Mouse (Mus musculus): ENCODE measurements at regions not wholly inside any gene's neighbourhood (a gene's known extent, or its start where the extent isn't known, plus 50 kb on each side); places are given as distances from the start of the nearest gene placed in this dataset.
A peak's percentile ranks its signal among the peaks of the same experiment; 100 is the strongest.

DNA sequence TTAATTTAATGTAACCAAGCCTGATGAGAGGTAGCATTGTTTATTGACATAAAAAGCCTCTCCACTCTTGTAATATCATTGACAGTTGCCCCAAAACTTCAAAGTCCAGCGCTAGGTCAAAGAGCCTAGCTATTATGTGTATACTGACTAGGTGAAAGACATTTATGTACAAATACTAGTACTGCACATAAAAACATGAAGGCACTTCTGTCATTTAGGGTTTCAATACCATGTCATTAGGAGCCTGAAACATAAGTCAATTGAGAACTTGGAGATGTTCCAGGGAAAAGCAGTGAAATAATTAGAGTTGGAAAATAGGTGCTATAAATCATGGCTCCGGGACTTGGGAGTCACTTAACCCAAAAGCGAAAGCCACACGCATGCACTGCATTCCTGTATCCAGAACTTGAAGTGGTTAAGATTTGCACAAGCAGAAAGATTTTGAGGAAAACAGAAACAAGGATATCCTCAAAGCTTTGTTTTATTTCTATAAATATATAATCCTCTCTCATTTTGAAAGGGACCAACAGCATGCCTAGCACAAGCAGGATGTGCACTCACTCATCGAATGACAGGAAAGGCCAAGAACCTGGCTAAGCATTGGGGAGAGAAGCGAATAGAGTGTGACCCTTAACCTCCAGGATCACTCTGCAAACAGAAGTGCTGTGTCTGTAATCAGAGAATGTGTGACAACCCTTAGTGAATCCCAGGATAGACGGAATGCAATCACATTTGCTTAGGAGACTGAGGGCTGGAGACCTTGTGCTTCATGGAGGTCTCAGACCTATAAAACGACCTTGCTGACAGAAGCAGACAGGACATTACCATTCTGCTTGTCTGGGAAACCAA is 176.3 kb upstream of the Crim1 start:
- peak; percentile 39 for DNase-seq (ENCODE audit: extremely low spot score)

DNA sequence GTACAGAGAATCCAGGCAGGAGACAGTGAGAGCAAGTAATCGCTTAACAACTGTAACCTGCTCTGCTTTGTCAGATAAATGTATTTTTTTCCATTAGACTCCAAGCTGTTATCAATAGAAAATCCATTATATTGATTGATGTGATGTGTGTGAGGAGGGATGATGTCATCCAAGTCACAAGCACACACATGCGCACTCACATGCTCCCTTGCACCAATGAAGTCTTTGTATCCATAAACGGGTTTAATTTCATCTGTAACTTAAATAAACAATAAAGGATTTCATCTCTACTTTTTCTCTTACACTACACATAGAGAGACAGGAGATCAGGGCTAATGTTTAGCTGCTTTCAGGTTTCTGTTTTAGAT is 175.7 kb upstream of the Crim1 start:
- DNase-seq (ENCODE audit: extremely low spot score): no peak

- no peak for DNase-seq (ENCODE audit: extremely low spot score)
Observed at GRCm38 (mm10) chr17:78025294-78025693, 174.8 kb upstream of the Crim1 start.

DNA sequence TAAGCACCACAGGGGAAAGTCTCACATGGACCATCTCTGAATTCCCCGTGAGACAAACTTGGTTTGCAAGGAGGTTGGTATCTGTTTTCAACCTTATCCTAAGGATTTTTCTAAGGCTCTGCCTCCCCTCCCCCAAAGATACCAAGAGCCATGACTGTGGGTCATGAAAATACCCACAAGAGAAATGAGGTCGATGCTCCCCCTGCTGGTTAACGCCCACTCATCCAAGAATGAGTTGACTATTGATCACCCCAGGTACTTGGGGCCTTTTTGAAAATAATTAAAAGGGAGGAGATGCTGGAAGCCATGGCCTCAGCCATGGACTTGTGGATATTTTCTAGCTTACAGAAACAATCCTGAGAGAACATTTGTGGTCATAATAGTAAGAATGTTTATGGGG is 164.4 kb upstream of the Crim1 start:
- DNase-seq (ENCODE audit: extremely low spot score): no peak

DNA sequence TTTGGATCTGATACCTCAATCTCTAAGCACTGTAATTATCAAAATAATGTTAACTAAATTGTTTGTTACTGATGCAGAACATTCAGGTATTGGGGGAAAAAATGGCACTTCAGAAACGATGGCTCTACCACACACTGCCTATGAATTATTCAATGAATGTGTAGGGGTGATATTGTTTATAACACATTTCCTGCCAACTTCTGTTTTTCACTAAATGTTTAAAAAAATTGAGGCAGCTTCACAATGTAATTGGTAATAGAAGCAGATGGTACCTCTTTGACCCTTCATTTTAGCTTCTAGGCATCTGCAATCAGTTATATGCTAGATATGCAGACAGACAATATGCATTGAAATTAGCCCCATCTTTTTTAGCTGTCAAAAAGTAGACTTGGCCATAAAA is 159.7 kb upstream of the Crim1 start:
- no peak for DNase-seq (ENCODE audit: extremely low spot score)

- DNase-seq (ENCODE audit: extremely low spot score): no peak
Observed at GRCm38 (mm10) chr17:78041204-78041603, 158.8 kb upstream of the Crim1 start.

GRCm38 (mm10) chr17:78049766-78050165 is 150.3 kb upstream of the Crim1 start:
- no peak for DNase-seq (ENCODE audit: extremely low spot score)

- no peak for DNase-seq (ENCODE audit: extremely low spot score)
Observed at GRCm38 (mm10) chr17:78050203-78050602, 149.8 kb upstream of the Crim1 start.

DNA sequence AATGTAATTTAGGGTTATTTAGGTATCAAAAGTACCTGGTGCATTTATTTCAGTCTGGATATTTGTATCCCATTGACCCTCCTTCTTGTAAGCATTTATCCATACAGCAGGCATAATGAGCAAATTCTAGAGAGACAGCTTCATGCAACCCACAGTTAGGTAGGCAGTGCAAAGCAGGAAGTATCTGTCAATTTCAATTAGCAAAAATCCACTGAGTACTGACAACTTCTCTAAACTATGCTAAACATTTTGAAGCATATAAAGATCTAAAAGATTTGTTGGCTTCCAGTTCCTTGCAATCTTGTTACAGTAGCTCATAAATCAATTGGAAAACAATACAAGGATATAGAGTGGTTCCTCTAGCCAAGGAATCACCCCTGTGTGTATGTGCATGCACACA is 124.2 kb upstream of the Crim1 start:
- DNase-seq (ENCODE audit: extremely low spot score): no peak

- DNase-seq (ENCODE audit: extremely low spot score): no peak
Observed at GRCm38 (mm10) chr17:78078381-78078780, 121.7 kb upstream of the Crim1 start.

GRCm38 (mm10) chr17:78084419-78084818 is 115.6 kb upstream of the Crim1 start:
- DNase-seq (ENCODE audit: extremely low spot score): no peak

DNA sequence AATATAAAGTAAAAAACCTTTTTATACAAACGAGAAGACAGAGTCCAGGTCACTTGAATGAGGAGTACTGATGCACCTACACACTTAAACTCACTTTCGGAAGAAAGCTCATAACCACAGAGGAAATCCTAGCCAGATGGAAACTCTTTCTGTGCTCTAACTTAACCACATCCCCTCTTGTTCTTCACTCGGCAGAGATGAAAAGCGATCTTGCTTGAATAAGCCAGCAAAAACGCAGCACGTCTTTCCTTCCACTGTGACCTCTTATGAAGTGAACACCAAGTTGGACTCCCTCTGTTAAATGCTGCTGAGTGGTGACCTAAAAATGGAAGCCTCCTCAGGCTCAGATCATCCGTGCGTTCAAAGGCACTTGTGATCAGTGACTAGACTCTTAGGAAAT is 113.1 kb upstream of the Crim1 start:
- DNase-seq (ENCODE audit: extremely low spot score): no peak

DNA sequence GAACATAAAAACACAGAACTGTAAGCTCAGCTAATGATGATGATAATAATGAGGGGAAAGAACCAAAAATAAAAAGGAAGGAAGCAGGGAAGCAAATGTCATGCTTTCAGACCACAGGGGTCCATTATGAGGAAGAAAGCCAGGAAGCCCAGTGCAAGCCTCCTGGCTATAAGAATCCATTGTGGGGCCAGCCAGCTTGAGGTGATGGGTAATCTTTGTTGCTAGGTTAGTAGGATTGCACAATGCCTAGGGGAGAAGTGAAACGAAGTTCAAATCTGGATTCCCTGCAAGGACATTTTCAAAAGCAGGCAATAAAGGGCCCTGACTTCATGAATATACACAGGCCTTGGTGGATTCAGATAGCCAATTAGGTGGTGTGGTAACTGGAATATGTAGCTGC is 102.3 kb upstream of the Crim1 start:
- no peak for DNase-seq (ENCODE audit: extremely low spot score)

DNA sequence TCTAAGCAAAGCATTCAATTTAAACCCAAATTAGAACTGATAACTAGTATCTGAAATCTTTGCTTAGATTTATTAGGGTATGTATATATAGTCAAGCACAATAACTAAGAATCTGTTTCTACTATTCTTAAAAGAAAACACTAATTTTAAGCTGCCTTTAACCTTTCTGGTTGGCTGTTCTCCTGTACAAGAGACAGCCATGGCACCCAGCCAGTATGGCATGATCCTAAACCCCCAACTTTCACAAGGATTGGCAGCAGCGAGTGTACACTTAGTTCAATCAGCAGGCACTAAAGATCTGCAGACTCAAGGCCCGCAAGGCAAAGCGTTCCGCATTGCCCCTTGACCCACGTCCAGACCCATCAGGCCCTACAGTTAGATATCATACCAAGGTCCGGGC is 91.3 kb upstream of the Crim1 start:
- no peak for DNase-seq (ENCODE audit: extremely low spot score)

GRCm38 (mm10) chr17:78109364-78110222 is 90.5 kb upstream of the Crim1 start:
- no peak for DNase-seq (ENCODE audit: extremely low spot score)

GRCm38 (mm10) chr17:78132116-78132515 is 67.9 kb upstream of the Crim1 start:
- DNase-seq (ENCODE audit: extremely low spot score): no peak

- DNase-seq (ENCODE audit: extremely low spot score): no peak
Observed at GRCm38 (mm10) chr17:78137986-78138385, 62.1 kb upstream of the Crim1 start.

DNA sequence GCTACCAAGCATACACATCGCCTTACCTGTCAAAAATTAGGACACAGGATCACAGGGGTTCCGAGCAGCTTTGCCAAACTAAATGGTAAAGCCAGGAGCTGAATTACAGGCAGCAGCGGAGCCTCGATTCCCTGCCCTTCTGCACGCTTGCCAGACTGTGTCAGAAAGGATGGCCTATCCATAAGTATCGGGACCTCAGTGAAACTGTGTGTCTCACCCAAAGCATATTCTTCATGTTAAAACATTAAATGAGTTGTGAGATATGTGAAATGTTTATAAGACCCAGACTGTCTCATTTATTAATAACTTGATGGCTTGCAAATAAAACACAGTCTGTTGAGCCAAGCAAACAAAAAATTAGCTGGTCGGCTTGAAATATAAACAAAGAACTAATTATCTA is 59.4 kb upstream of the Crim1 start:
- no peak for DNase-seq (ENCODE audit: extremely low spot score)

- DNase-seq (ENCODE audit: extremely low spot score): no peak
Observed at GRCm38 (mm10) chr17:78141136-78141535, 58.9 kb upstream of the Crim1 start.

DNA sequence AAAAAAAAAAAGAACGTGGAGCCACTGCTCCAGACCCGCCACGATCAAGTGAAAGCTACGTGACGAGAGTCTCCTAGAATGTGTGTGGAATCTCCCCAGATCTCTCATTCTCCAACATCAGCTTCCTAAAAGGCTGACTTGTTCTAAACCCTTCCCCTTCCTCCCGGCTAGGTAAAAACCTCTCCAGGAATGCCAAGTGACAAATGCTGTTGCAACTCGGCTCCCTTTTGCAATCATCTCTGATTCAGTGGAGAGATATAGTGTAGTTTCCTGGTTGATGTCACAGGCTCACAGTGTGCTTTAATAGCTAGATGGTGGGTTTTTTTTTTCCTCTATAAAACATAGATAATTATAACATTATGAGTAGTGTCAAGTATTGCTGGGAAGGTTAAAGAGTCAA is 57.6 kb upstream of the Crim1 start:
- DNase-seq (ENCODE audit: extremely low spot score): no peak

DNA sequence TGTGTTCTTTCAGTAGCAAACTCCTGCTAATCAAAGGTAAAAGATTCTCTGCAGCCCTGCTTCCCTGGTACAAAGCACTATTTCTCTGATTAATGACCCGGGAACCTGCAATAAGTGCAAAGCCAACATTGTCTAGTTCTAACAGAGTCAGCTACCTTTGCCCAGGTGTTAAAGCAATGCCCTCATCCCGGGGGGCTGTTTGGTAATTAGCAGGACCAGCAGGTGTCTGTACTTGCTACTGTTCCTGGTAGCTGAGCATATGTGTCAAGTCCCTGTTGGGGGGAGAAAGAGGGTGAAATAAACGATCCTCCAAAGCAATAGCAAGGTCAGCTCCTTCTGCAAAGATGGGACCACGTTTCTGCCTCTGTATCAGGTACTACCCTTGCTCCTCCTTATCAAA is 54.7 kb upstream of the Crim1 start:
- no peak for DNase-seq (ENCODE audit: extremely low spot score)

Measured in embryo, embryonic 9.5 days (tissue).